ENCODE assay signal across 9 mouse cellular contexts in genomic region chr3:107205994-107206393, GRCm38 (mm10). TPM values are rescaled to one million over a fixed set of nuclear protein-coding genes. Genes with fewer than 3 reads are reported as not detected.
DNase-seq lines count a peak whose midpoint lies in the region; ATAC-seq lines count a peak whose summit lies in the region.
"Had no signal": no experiment of that assay in that cellular context is flagged by ENCODE, and none has a peak within 500 bp of the region (broad histone marks: within the 10 kb centered on the region; RNA-seq: fewer than 3 reads in every experiment).

No protein-coding gene starts in this region.

- H3K27me3 ChIP-seq in forebrain, embryonic 11.5 days (ENCODE audit: control insufficient read depth, insufficient read depth, low read length) = no peaks in the 10 kb centered on the region
- no peaks in the 10 kb centered on the region for H3K27me3 ChIP-seq in forebrain, embryonic 16.5 days (replicated peaks; ENCODE audit: control insufficient read depth, insufficient read depth, low read length)

- peak; percentile 77 for DNase-seq in forebrain, embryonic 11.5 days (ENCODE audit: low spot score)
- peak; percentile 61 for DNase-seq in R1 (ENCODE audit: low read depth, low spot score)
- DNase-seq in cerebellum, postnatal 10 days = peak; percentile 84 to 89
- DNase-seq in layer of hippocampus, adult 8-10 months (ENCODE audit: low spot score in 2 of 2) = peak; percentile 47 to 79
- DNase-seq in lung, postnatal 4 days = peak; percentile 35 to 74
- peak; percentile 18 to 67 for DNase-seq in spleen, adult 18-20 months

- 21% methylated on average over 4 of the region's 4 CpGs for WGBS in forebrain, embryonic 11.5 days
- 11% methylated on average over 4 of the region's 4 CpGs for WGBS in forebrain, embryonic 16.5 days

- H3K9ac ChIP-seq in forebrain, embryonic 11.5 days (ENCODE audit: low read length) = no peak overlapping the region
- no peak overlapping the region for H3K9ac ChIP-seq in forebrain, embryonic 16.5 days (replicated peaks; ENCODE audit: low read depth, low read length)

- no peaks in the 10 kb centered on the region; the same call in 1 of the 2 replicates for H3K4me1 ChIP-seq in forebrain, embryonic 11.5 days (replicated peaks; ENCODE audit: control insufficient read depth, insufficient read depth, low read length)
- peaks cover 5% of the 10 kb centered on the region; the same call in 1 of the 2 replicates for H3K4me1 ChIP-seq in forebrain, embryonic 16.5 days (replicated peaks; ENCODE audit: control insufficient read depth, insufficient read depth, low read length)

- ATAC-seq in forebrain, embryonic 11.5 days (replicated peaks; ENCODE audit: low FRiP score) = no peak; the same call in 1 of the 2 replicates
- no peak for ATAC-seq in forebrain, embryonic 16.5 days
- peak; percentile 34; the same call in 1 of the 2 replicates for ATAC-seq in granulocyte monocyte progenitor cell, adult 5-6 weeks (replicated peaks; ENCODE audit: poor library complexity, severe bottlenecking)

- H3K4me3 ChIP-seq in forebrain, embryonic 11.5 days (ENCODE audit: low read depth, low read length) = no peak overlapping the region
- H3K4me3 ChIP-seq in forebrain, embryonic 16.5 days (replicated peaks; ENCODE audit: low read length) = no peak overlapping the region

- H3K36me3 ChIP-seq in forebrain, embryonic 11.5 days (ENCODE audit: control insufficient read depth, insufficient read depth, low read length) = no peaks in the 10 kb centered on the region
- H3K36me3 ChIP-seq in forebrain, embryonic 16.5 days (ENCODE audit: control insufficient read depth, insufficient read depth) = no peaks in the 10 kb centered on the region

- no peak overlapping the region for H3K4me2 ChIP-seq in forebrain, embryonic 11.5 days (ENCODE audit: low read depth, low read length, severe bottlenecking)
- no peak overlapping the region for H3K4me2 ChIP-seq in forebrain, embryonic 16.5 days (ENCODE audit: low read length)

- H3K9me3 ChIP-seq in forebrain, embryonic 11.5 days (ENCODE audit: control insufficient read depth, low read length) = no peaks in the 10 kb centered on the region
- no peaks in the 10 kb centered on the region for H3K9me3 ChIP-seq in forebrain, embryonic 16.5 days (ENCODE audit: control insufficient read depth, low read length)

- H3K27ac ChIP-seq in forebrain, embryonic 11.5 days (ENCODE audit: low read depth, low read length) = no peak overlapping the region
- no peak overlapping the region for H3K27ac ChIP-seq in forebrain, embryonic 16.5 days (ENCODE audit: low read length)

RNA-seq across cellular contexts. Expression of gene Cym, which starts 15.5 kb away (rescaled TPM):
- polyA plus RNA-seq in forebrain, embryonic 11.5 days (2014; fragmentation: Nextera tagmentation; extraction: Ambion mirVana) = not detected in 2 replicates
- polyA plus RNA-seq in forebrain, embryonic 16.5 days (2015; fragmentation: Nextera tagmentation; extraction: Ambion mirVana) = not detected in 2 replicates
- not detected in 2 replicates for total RNA-seq in granulocyte monocyte progenitor cell, adult 5-6 weeks (2014; fragmentation: Nextera tagmentation)
- not detected in 2 replicates for total RNA-seq in granulocyte monocyte progenitor cell, adult 5-6 weeks (2017)
- under 1 TPM in 1 of 4 experiments, not detected in 3; 0.27 TPM for total RNA-seq in layer of hippocampus, adult 8-10 months (2022)

RNA-seq across cellular contexts. Expression of gene Kcna10, which starts 23.1 kb away (rescaled TPM):
- polyA plus RNA-seq in forebrain, embryonic 11.5 days (2014; fragmentation: Nextera tagmentation; extraction: Ambion mirVana) = not detected in 2 replicates
- polyA plus RNA-seq in forebrain, embryonic 16.5 days (2015; fragmentation: Nextera tagmentation; extraction: Ambion mirVana) = not detected in 2 replicates
- total RNA-seq in granulocyte monocyte progenitor cell, adult 5-6 weeks (2014; fragmentation: Nextera tagmentation) = not detected in 2 replicates
- total RNA-seq in granulocyte monocyte progenitor cell, adult 5-6 weeks (2017) = not detected in 2 replicates
- not detected for total RNA-seq in layer of hippocampus, adult 8-10 months (2022)
- polyA plus RNA-seq: lung, embryonic 16.5 days had no signal

RNA-seq across cellular contexts. Expression of gene A630076J17Rik, which starts 24.4 kb away (rescaled TPM):
- polyA plus RNA-seq in forebrain, embryonic 11.5 days (2014; fragmentation: Nextera tagmentation; extraction: Ambion mirVana) = not detected in 2 replicates
- not detected in 2 replicates for polyA plus RNA-seq in forebrain, embryonic 16.5 days (2015; fragmentation: Nextera tagmentation; extraction: Ambion mirVana)
- total RNA-seq in granulocyte monocyte progenitor cell, adult 5-6 weeks (2014; fragmentation: Nextera tagmentation) = not detected in 2 replicates
- total RNA-seq in granulocyte monocyte progenitor cell, adult 5-6 weeks (2017) = not detected in 2 replicates
- not detected for total RNA-seq in layer of hippocampus, adult 8-10 months (2022)

RNA-seq across cellular contexts. Expression of gene Prok1, which starts 33.5 kb away (rescaled TPM):
- 0.11 TPM in 1 of 2 replicates, not detected in the other for polyA plus RNA-seq in forebrain, embryonic 11.5 days (2014; fragmentation: Nextera tagmentation; extraction: Ambion mirVana)
- 0.19 TPM in 1 of 2 replicates, not detected in the other for polyA plus RNA-seq in forebrain, embryonic 16.5 days (2015; fragmentation: Nextera tagmentation; extraction: Ambion mirVana)
- total RNA-seq in granulocyte monocyte progenitor cell, adult 5-6 weeks (2014; fragmentation: Nextera tagmentation) = not detected in 2 replicates
- not detected in 2 replicates for total RNA-seq in granulocyte monocyte progenitor cell, adult 5-6 weeks (2017)
- under 1 TPM in 2 of 4 experiments, not detected in 2; 0.18 to 0.31 TPM for total RNA-seq in layer of hippocampus, adult 8-10 months (2022)
- polyA plus RNA-seq: lung, embryonic 16.5 days had no signal
